Mouse (Mus musculus) liver, postnatal 0 days (tissue): ENCODE measurements at regions not wholly inside any gene's neighbourhood (a gene's known extent, or its start where the extent isn't known, plus 50 kb on each side); places are given as distances from the start of the nearest gene placed in this dataset.

Experiments
- CTCF ChIP-seq: sonication (generic); IDR thresholded peaks from 2 replicates; pipeline ENCODE4 v1.5.1; 2016; ENCODE audit warnings: antibody characterized with exemption, low read depth
- EP300 ChIP-seq: IDR thresholded peaks from 2 replicates; pipeline ENCODE4 v1.6.1; 2016; ENCODE audit warnings: antibody characterized with exemption, low read depth, mild to moderate bottlenecking

GRCm38 (mm10) chr13:112067066-112067847, 221.0 kb upstream of the Ankrd55 start:
- no peak for TF ChIP-seq CTCF
- TF ChIP-seq EP300: no peak
